Mouse (Mus musculus) ES-E14 (cell line): ENCODE data around the gene Atxn1. TPM values are rescaled to one million over a fixed set of nuclear protein-coding genes. Genes with fewer than 3 reads are reported as not detected.

Experiments
- DNase-seq: peaks from one replicate; pipeline ENCODE4 v3.0.0-alpha.2; 2013; ENCODE audit warnings: low read depth, low spot score
- H3K27ac ChIP-seq: 2 replicates; pipeline ENCODE4 v1.5.1; 2012; ENCODE audit warnings: low read depth, mild to moderate bottlenecking, low read length, moderate library complexity, mixed read lengths; ENCODE audit not compliant: poor library complexity, insufficient read depth, severe bottlenecking
- H3K36me3 ChIP-seq: 2 replicates; pipeline ENCODE4 v1.6.1; 2012; ENCODE audit warnings: mild to moderate bottlenecking, low read length, moderate library complexity, mixed read lengths; ENCODE audit not compliant: control insufficient read depth, poor library complexity, insufficient read depth, severe bottlenecking
- H3K4me1 ChIP-seq, 2 experiments: fragments of 150-350 bp in 1 of 2; sonication (generic) in 1 of 2; 2 replicates each; pipeline ENCODE4 v1.6.1; 2012; ENCODE audit warnings: low read length in 2 of 2, mild to moderate bottlenecking in 1 of 2, mixed read lengths in 1 of 2; ENCODE audit not compliant: control insufficient read depth in 2 of 2, insufficient read depth in 2 of 2, poor library complexity in 1 of 2
- H3K4me3 ChIP-seq, 2 experiments: fragments of 150-350 bp in 1 of 2; sonication (generic) in 1 of 2; 2 replicates each; pipeline ENCODE4 v1.5.1; 2012; ENCODE audit warnings: low read length in 2 of 2, low read depth in 1 of 2, mild to moderate bottlenecking in 1 of 2, mixed read lengths in 1 of 2; ENCODE audit not compliant: insufficient read depth in 1 of 2, poor library complexity in 1 of 2, severe bottlenecking in 1 of 2
- H3K9ac ChIP-seq: 2 replicates; pipeline ENCODE4 v1.6.1; 2012; ENCODE audit warnings: low read depth, mild to moderate bottlenecking, low read length, mixed read lengths; ENCODE audit not compliant: poor library complexity, insufficient read depth, severe bottlenecking
- H3K9me3 ChIP-seq: fragments of 150-350 bp; sonication (generic); 2 replicates; pipeline ENCODE4 v1.6.1; 2012; ENCODE audit warnings: low read depth, mild to moderate bottlenecking, low read length; ENCODE audit not compliant: control insufficient read depth, insufficient read depth
- CHD2 ChIP-seq: IDR thresholded peaks from 2 replicates; pipeline ENCODE4 v1.6.1; 2014; ENCODE audit warnings: mild to moderate bottlenecking, low read depth, low read length, inconsistent platforms
- HCFC1 ChIP-seq: IDR thresholded peaks from 2 replicates; pipeline ENCODE4 v1.6.1; 2012; ENCODE audit warnings: low read length, inconsistent platforms, borderline replicate concordance; ENCODE audit not compliant: insufficient read depth
- MAFK ChIP-seq: IDR thresholded peaks from 2 replicates; pipeline ENCODE4 v1.6.1; 2014; ENCODE audit warnings: mild to moderate bottlenecking, low read depth, low read length, inconsistent platforms; ENCODE audit not compliant: insufficient read depth
- ZC3H11A ChIP-seq: IDR thresholded peaks from 2 replicates; pipeline ENCODE4 v1.6.1; 2012; ENCODE audit warnings: low read depth, mild to moderate bottlenecking, inconsistent platforms, low read length, borderline replicate concordance
- ZNF384 ChIP-seq: IDR thresholded peaks from 2 replicates; pipeline ENCODE4 v1.6.1; 2012; ENCODE audit warnings: low read depth, low read length, inconsistent platforms
- in situ Hi-C, 2 experiments: fragments of 600-800 bp; cut with MboI; formaldehyde crosslinking; loops; one replicate each; pipeline ENCODE4 v1.15.1; 2025; ENCODE audit warnings: low sequenced_read_pairs in 2 of 2, inconsistent platforms in 1 of 2; ENCODE audit not compliant: unreplicated experiment in 2 of 2
- total RNA-seq: library from RNA; depleted of rRNA; stranded (reverse); fragments of 300-350 nt; gene quantifications from 2 replicates; pipeline ENCODE4 v1.2.3, GENCODE M21; 2012

Gene Atxn1
- total RNA-seq, 1 experiment: 7.8 TPM

- Histone ChIP-seq H3K4me3 (no peak overlapping the region), H3K9ac (no peak overlapping the region), H3K36me3 (no peaks in the 10 kb centered on the region), H3K27ac (no peak overlapping the region), H3K9me3 (no peaks in the 10 kb centered on the region), H3K4me1 (no peaks in the 10 kb centered on the region)
- no peak for DNase-seq
- in situ Hi-C loops: no loop called here
- TF ChIP-seq ZC3H11A (no peak), MAFK (no peak), ZNF384 (no peak), CHD2 (no peak), HCFC1 (no peak)
These were observed 339.1 kb downstream of the Atxn1 start for GRCm38 (mm10) chr13:45625740-45626139.

- no peak for DNase-seq
- TF ChIP-seq CHD2 (no peak), MAFK (peak; percentile 99)
- Histone ChIP-seq H3K9me3 (no peaks in the 10 kb centered on the region), H3K9ac (no peak overlapping the region), H3K27ac (no peak overlapping the region), H3K4me3 (no peak overlapping the region), H3K4me1 (no peaks in the 10 kb centered on the region; a peak in 1 of 4 replicates), H3K36me3 (no peaks in the 10 kb centered on the region)
- in situ Hi-C loops: no loop called here
These were observed 341.0 kb downstream of the Atxn1 start for GRCm38 (mm10) chr13:45623846-45624245.

- no peak overlapping the region for H3K4me3 ChIP-seq
- H3K9me3 ChIP-seq: no peaks in the 10 kb centered on the region
- no peak for TF ChIP-seq ZNF384
- TF ChIP-seq HCFC1: no peak
- no peak for TF ChIP-seq MAFK
- TF ChIP-seq ZC3H11A: no peak
- TF ChIP-seq CHD2: no peak
- no peak for DNase-seq
- H3K27ac ChIP-seq: no peak overlapping the region
- no peak overlapping the region for H3K9ac ChIP-seq
- no peaks in the 10 kb centered on the region for H3K36me3 ChIP-seq
- in situ Hi-C loops: no loop called here
- H3K4me1 ChIP-seq: no peaks in the 10 kb centered on the region; a peak in 1 of 4 replicates
These were observed 341.8 kb downstream of the Atxn1 start for GRCm38 (mm10) chr13:45622871-45623546.

- no peak overlapping the region for H3K4me3 ChIP-seq
- in situ Hi-C loops: no loop called here
- H3K9me3 ChIP-seq: no peaks in the 10 kb centered on the region
- H3K27ac ChIP-seq: no peak overlapping the region
- DNase-seq: no peak
- H3K4me1 ChIP-seq: no peaks in the 10 kb centered on the region; a peak in 1 of 4 replicates
- H3K9ac ChIP-seq: no peak overlapping the region
- no peak for TF ChIP-seq HCFC1
- TF ChIP-seq MAFK: no peak
- no peak for TF ChIP-seq ZNF384
- no peak for TF ChIP-seq ZC3H11A
- TF ChIP-seq CHD2: no peak
- H3K36me3 ChIP-seq: no peaks in the 10 kb centered on the region
These were observed 344.1 kb downstream of the Atxn1 start for GRCm38 (mm10) chr13:45620687-45621086.

GRCm38 (mm10) chr13:45620281-45620680 is 344.5 kb downstream of the Atxn1 start:
- H3K9me3 ChIP-seq: no peaks in the 10 kb centered on the region
- no peak overlapping the region for H3K27ac ChIP-seq
- no peaks in the 10 kb centered on the region; a peak in 1 of 4 replicates for H3K4me1 ChIP-seq
- TF ChIP-seq HCFC1 (no peak), ZNF384 (no peak), MAFK (no peak), ZC3H11A (no peak), CHD2 (no peak)
- no peak overlapping the region for H3K4me3 ChIP-seq
- no peak for DNase-seq
- no peaks in the 10 kb centered on the region for H3K36me3 ChIP-seq
- no peak overlapping the region for H3K9ac ChIP-seq
- in situ Hi-C loops: no loop called here
